ENCODE assay signal across 18 mouse cellular contexts in genomic region chr9:74819736-74820511, GRCm38 (mm10). TPM values are rescaled to one million over a fixed set of nuclear protein-coding genes. Genes with fewer than 3 reads are reported as not detected.
A peak's percentile ranks its signal among the peaks of the same experiment; 100 is the strongest.
DNase-seq lines count a peak whose midpoint lies in the region; ATAC-seq and TF ChIP-seq lines count a peak whose summit lies in the region.
"Had no signal": no experiment of that assay in that cellular context is flagged by ENCODE, and none has a peak within 500 bp of the region (broad histone marks: within the 10 kb centered on the region; RNA-seq: fewer than 3 reads in every experiment).

No protein-coding gene starts in this region.

- TF ChIP-seq CTCF in midbrain, postnatal 0 days (IDR thresholded peaks at IDR 0.05), result no peak

- no peak overlapping the region for H3K27ac ChIP-seq in midbrain, embryonic 14.5 days (replicated peaks; ENCODE audit: low read depth, low read length)
- no peak overlapping the region for H3K27ac ChIP-seq in midbrain, embryonic 10.5 days (replicated peaks)
- H3K27ac ChIP-seq in midbrain, postnatal 0 days (ENCODE audit: low read depth, low read length), result no peak overlapping the region
- H3K27ac ChIP-seq: heart, embryonic 15.5 days; kidney, embryonic 15.5 days; layer of hippocampus, adult 2 months had no signal

- no peak overlapping the region for H3K9ac ChIP-seq in midbrain, embryonic 14.5 days (replicated peaks; ENCODE audit: low read length)
- no peak overlapping the region for H3K9ac ChIP-seq in midbrain, postnatal 0 days (replicated peaks; ENCODE audit: low read length, poor library complexity, severe bottlenecking)
- H3K9ac ChIP-seq: heart, embryonic 15.5 days; kidney, embryonic 15.5 days had no signal

- 45% methylated on average over 19 of the region's 19 CpGs for WGBS in midbrain, embryonic 14.5 days
- 54% methylated on average over 19 of the region's 19 CpGs for WGBS in midbrain, embryonic 10.5 days
- 33% methylated on average over 19 of the region's 19 CpGs for WGBS in midbrain, postnatal 0 days

- no peaks in the 10 kb centered on the region for H3K27me3 ChIP-seq in midbrain, embryonic 14.5 days (ENCODE audit: control insufficient read depth, insufficient read depth, low read length)
- peaks cover 6% of the 10 kb centered on the region; the same call in 1 of the 2 replicates for H3K27me3 ChIP-seq in midbrain, embryonic 10.5 days (ENCODE audit: low read depth, poor library complexity, severe bottlenecking)
- no peaks in the 10 kb centered on the region for H3K27me3 ChIP-seq in midbrain, postnatal 0 days (ENCODE audit: insufficient read depth, low read length)

- no peaks in the 10 kb centered on the region for H3K36me3 ChIP-seq in midbrain, embryonic 14.5 days (ENCODE audit: control insufficient read depth, insufficient read depth, low read length)
- no peaks in the 10 kb centered on the region for H3K36me3 ChIP-seq in midbrain, embryonic 10.5 days
- no peaks in the 10 kb centered on the region for H3K36me3 ChIP-seq in midbrain, postnatal 0 days (ENCODE audit: insufficient read depth, low read length)
- H3K36me3 ChIP-seq: G1E; heart, embryonic 15.5 days; kidney, embryonic 15.5 days had no signal

- DNase-seq in embryo, embryonic 10 days (ENCODE audit: low spot score), result peak; percentile 6
- no peak for DNase-seq in embryo, embryonic 9.5 days (ENCODE audit: extremely low spot score)
- peak; percentile 40 for DNase-seq in midbrain, embryonic 14.5 days
- no peak for DNase-seq in midbrain, embryonic 10.5 days (ENCODE audit: low spot score)
- DNase-seq in forelimb bud, embryonic 11.5 days (ENCODE audit: low read depth, low spot score), result peak; percentile 4
- DNase-seq in midbrain, postnatal 0 days (ENCODE audit: low spot score), result peak; percentile 34
- DNase-seq in testis, postnatal 10 days (ENCODE audit: low spot score), result no peak
- DNase-seq: adrenal gland, postnatal 36 days; cerebellum, adult 11-12 months; gastrocnemius, postnatal 36 days had no signal

- 0 out of 2 replicates have a peak, but pooled peaks cover 7% of the 10 kb centered on the region for H3K4me1 ChIP-seq in midbrain, embryonic 14.5 days (ENCODE audit: control insufficient read depth, insufficient read depth, low read length)
- peaks cover 6% of the 10 kb centered on the region for H3K4me1 ChIP-seq in midbrain, embryonic 10.5 days
- H3K4me1 ChIP-seq in midbrain, postnatal 0 days (ENCODE audit: insufficient read depth, low read length), result 0 out of 2 replicates have a peak, but pooled peaks cover 5% of the 10 kb centered on the region
- H3K4me1 ChIP-seq: kidney, embryonic 15.5 days had no signal

- no peak; the same call in 1 of the 2 replicates for ATAC-seq in midbrain, embryonic 14.5 days (ENCODE audit: low FRiP score, low TSS enrichment)
- 0 out of 2 replicates have a peak, but pooled peaks have one; percentile 52 for ATAC-seq in midbrain, postnatal 0 days (ENCODE audit: low FRiP score)
- ATAC-seq in granulocyte monocyte progenitor cell, adult 5-6 weeks (replicated peaks; ENCODE audit: poor library complexity, severe bottlenecking), result no peak

- no peaks in the 10 kb centered on the region for H3K9me3 ChIP-seq in midbrain, embryonic 14.5 days (ENCODE audit: control insufficient read depth, low read length)
- no peaks in the 10 kb centered on the region for H3K9me3 ChIP-seq in midbrain, embryonic 10.5 days (replicated peaks)
- H3K9me3 ChIP-seq in midbrain, postnatal 0 days (ENCODE audit: low read length), result no peaks in the 10 kb centered on the region
- H3K9me3 ChIP-seq: heart, embryonic 15.5 days; kidney, embryonic 15.5 days had no signal

- H3K4me3 ChIP-seq in midbrain, embryonic 14.5 days (replicated peaks; ENCODE audit: low read depth, low read length), result no peak overlapping the region
- H3K4me3 ChIP-seq in midbrain, embryonic 10.5 days, result no peak overlapping the region
- no peak overlapping the region for H3K4me3 ChIP-seq in midbrain, postnatal 0 days (ENCODE audit: low read depth, low read length)
- H3K4me3 ChIP-seq: heart, embryonic 15.5 days; kidney, embryonic 15.5 days; layer of hippocampus, adult 2 months had no signal

- no peak overlapping the region for H3K4me2 ChIP-seq in midbrain, embryonic 14.5 days (ENCODE audit: low read length)
- no peak overlapping the region for H3K4me2 ChIP-seq in midbrain, postnatal 0 days (ENCODE audit: low read depth, low read length, poor library complexity, severe bottlenecking)
- H3K4me2 ChIP-seq: heart, embryonic 15.5 days; kidney, embryonic 15.5 days; liver, embryonic 11.5 days had no signal

RNA-seq across cellular contexts. Expression of gene Onecut1, which starts 41.8 kb away (rescaled TPM):
- polyA plus RNA-seq in midbrain, embryonic 14.5 days (2014; fragmentation: Nextera tagmentation; extraction: Ambion mirVana), result 7.6 and 9.1 TPM in 2 replicates
- 10.0 and 13.4 TPM in 2 replicates for polyA plus RNA-seq in midbrain, embryonic 10.5 days (2016; fragmentation: Nextera tagmentation; extraction: Ambion mirVana)
- total RNA-seq in midbrain, postnatal 0 days (2014; rRNA removed), result 7.5 and 8.4 TPM in 2 replicates
- 3.8 and 5.0 TPM in 2 replicates for polyA plus RNA-seq in midbrain, postnatal 0 days (2015; fragmentation: Nextera tagmentation; extraction: Ambion mirVana)
- not detected in 2 replicates for total RNA-seq in granulocyte monocyte progenitor cell, adult 5-6 weeks (2014; fragmentation: Nextera tagmentation)
- total RNA-seq in granulocyte monocyte progenitor cell, adult 5-6 weeks (2017), result not detected in 2 replicates
- total RNA-seq: gastrocnemius, postnatal 36 days; megakaryocyte-erythroid progenitor cell, adult 5-6 weeks had no signal
- polyA plus RNA-seq: G1E; heart, embryonic 15.5 days; lung, embryonic 16.5 days had no signal

Comparison
In these comparisons a context has a peak if more than half of its experiments do, and no peak if none do; other contexts are left out.
1. DNase-seq: peak in embryo, embryonic 10 days (single experiment), midbrain, embryonic 14.5 days (single experiment), forelimb bud, embryonic 11.5 days (single experiment) and midbrain, postnatal 0 days (single experiment); none in embryo, embryonic 9.5 days (single experiment), midbrain, embryonic 10.5 days (single experiment) and testis, postnatal 10 days (single experiment).